Mouse (Mus musculus) adrenal gland (tissue): ENCODE measurements around the gene Cfc1.

Experiments
- intact Hi-C: fragments of 180-260 bp; cut with DNase I; formaldehyde crosslinking; loops from one replicate; pipeline ENCODE4 v1.15.1; 2025

Cfc1 gene

DNA sequence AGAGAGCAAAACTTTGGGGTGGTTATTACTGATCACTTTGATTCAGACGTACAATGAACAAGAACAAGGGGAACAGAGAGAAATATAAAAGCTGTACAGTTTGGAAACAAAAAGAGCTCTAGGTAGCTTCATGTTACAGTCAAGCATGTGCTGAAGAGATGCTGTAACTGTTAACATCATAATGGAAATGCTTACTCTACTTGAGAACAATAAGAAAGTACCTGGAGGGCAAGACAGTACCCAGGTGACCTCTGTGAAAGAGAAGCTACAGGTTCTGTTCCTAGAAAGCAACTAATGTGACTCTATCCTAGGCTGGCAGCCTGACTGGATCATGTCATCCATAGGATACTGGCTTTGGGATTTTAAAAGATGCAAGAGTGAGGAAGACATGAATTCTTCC lies 11.6 kb downstream of the Cfc1 start:
- intact Hi-C loops = no loop called here

DNA sequence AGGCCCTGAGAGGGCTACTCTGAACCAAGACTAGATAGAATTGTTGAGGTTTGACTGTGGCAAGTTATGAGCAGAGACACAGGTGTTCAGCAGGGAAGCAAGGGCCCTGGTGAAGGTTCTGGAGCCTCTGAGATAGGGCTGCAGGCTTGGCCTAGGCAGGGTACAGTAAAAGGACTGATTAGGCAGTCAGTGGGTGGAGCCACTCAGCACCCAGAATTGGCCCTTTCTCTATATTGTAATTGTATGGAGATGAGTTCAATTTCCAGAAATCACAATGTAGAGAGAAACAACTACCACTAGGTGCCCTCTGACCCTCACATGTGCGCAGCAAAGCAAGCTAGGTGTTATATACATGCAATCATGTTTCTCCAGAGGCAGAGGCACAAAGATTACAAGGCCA lies 18.2 kb downstream of the Cfc1 start:
- intact Hi-C loops = no loop called here

DNA sequence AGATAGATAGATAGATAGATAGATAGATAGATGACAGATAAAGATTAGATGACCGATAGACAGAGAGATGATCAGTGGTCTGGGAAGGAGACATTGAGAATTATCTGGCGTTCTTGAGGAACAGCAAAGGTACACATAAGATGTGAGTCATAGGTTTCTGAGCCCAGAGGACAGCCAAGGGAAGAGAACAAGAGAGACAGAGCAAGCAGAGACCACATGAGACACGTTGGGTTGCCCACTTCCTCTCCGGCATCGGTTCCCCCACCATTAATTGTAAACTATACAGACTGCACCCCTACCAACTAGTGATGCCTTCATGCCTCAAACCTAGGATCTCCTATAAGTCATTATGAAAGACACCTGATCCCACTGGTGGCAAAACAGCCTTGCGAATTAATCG lies 18.8 kb downstream of the Cfc1 start:
- intact Hi-C loops = no loop called here

DNA sequence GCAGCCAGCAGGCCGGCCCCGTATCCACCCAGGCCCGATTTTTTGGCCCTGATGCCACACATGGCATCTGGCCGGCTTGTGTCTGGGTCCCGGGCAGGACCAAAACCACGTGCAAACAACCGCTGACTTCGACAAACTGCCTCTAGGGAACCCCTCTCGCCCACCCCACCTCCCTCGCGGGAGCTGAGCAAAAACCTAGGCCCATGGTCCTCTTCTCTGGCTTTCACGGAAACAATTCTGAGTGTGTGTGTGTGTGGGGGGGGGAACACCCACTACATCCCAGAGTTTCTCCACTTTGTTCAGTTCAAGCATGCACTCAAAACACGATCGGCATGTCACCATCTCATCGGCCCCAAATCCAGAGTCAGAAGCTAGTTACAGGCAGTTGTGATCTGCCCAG lies 25.4 kb downstream of the Cfc1 start, which contains the start of gene Prss40:
Gene Prss40 (minus strand): TSS at position 101 of the 400 bp plus-strand sequence.
- intact Hi-C loops = no loop called here

DNA sequence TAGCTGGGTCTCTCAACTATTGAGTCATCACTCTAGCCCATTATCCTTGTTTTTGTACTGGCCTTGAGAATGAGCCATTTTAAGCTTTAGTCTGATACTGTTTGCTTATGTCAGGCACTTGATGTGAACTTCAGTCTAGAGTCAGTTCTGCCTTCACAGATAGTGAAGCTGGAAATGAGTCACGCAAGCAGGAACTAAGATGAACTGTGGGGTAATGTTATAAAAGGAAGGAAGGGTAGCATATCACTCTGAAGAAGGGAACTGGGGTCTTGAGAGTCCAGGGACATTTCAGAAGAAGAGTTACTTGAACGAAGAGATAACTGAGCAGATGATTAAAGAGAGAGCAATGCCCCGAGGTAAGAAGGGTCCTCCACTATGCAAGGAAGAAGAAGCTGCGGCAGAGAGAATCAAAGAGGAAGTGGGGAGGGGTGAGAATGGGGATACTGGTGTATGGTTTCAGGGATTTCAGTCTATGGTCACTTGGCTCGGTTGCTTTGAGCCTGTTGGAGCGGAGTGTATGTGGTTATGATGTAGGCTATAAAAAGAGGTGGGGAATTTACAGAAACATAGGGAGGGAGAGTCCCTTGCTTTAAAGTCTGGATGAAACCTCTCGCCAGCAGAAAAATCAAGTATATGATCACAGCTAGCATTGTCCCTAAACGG lies 29.1 kb downstream of the Cfc1 start:
- intact Hi-C loops = no loop called here

DNA sequence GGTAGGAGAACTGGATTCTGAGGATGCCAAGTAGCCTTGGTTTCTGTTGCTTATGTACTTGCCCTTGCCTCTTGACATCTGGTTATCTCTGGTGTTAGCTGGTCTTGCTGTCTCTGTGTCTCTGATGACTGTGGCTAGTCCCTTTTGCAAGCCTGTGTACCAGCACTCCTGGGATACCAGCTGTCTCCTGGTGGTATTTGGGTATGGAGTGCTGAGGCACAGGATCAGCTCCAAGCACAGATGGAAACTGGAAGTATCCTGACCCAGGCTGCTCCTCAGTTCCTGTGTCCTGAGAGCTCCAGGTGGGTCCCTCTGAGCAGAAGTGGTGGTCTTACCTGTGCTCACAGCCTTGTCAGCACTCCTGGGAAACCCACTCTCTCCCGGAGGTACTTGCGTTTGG lies 32.7 kb downstream of the Cfc1 start:
- intact Hi-C loops = no loop called here

DNA sequence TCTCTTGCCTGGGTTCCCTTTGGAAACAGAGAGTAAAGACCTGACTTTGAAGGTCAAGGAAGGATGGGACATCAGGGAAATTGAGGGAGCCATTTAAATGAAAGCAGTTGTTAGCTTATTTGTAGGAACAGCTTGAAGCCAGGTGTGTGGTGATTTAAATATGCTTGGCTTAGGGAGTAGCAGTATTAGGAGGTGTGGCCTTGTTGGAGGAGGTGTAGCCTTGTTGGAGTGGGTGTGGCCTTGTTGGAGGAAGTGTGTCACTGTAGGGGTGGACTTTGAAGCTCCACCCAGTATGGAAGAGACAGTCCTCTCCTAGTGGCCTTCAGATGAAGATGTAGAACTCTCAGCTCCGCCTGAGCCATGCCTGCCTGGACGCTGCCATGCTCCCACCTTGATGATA lies 34.4 kb downstream of the Cfc1 start:
- intact Hi-C loops = no loop called here

DNA sequence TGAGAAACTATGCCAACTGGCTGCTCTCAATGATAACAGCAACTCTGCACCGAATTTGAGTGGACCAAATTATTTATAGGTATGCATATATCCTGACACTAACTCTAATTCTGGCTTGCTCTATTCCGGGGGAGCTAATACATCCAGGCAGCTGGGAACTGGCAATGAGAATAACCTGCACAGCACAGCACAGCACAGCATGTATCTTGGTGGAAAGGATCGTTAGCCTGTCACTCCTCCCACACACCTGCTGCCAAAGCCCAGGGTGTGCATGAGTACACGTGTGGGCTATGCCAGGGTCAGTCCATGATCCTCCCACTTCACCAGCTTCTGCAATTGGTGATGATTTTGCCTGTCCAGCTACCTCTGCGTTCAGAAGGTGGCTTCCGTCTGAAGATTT lies 36.0 kb downstream of the Cfc1 start:
- intact Hi-C loops = no loop called here

DNA sequence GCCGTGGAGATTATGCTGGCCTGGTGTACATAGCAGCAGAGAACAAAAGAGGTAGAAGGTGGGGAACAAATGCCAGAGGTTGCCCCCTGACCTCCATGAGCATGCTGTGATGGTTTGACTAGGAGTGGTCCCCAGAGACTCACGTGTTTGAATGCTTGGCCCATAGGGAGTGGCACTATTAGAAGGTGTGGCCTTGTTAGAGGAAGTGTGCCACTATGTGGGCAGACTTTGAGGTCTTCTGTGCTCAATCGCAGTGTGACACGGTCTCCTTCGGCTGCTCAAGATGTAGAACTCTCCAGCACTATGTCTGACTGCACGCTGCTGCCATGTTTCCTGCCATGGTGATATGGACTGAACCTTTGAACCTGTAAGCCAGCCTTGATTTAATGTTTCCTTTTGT lies 37.8 kb downstream of the Cfc1 start:
- intact Hi-C loops = no loop called here

DNA sequence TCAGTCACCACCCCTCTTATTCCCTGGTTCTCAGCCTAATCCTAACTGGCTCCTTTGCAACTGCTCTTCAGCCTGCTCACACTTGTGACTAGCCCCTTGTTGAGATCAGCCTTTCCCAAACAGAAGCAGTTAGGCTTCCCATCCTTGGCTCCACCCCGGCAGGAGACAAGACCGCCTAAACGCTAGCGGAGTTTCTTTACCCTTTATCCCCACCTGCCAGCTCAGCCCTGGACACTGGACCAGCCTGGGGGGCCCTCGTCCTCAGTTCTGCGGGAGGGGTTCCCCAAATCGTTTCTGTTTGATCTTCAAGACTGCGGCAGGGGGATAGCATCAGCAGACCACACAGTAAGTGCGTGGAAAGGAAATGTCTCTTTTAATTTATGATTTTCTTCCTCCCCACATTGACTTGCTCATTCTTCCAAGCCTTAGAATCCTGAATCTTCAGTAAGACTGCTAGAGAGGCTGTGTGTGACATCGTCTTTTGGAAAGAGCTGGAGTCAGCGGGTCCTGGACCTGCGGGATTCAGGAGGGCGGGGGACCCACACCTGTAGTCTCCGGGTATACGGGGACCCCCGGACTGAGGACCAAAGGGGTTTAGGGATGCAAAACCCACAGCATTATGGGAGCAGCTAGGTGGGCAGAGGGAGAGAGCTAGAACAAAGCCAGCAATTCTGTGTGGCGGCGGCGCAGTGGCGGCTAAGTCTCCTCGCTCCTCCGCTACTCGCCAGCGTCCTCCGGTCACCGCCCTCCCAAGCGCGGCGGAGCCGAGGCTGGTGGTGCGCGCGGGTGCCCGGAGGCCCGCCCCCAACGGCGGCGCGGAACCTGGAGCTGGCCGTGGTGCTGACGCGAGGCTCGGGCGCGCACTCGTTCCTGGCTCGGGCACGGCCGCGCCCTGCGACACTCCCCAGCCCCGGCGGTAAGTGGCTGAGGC lies 43.7 kb downstream of the Cfc1 start, which contains the start of gene Amer3:
Gene Amer3 (plus strand): TSS at position 807 of the 931 bp plus-strand sequence.
- intact Hi-C loops = no loop called here

DNA sequence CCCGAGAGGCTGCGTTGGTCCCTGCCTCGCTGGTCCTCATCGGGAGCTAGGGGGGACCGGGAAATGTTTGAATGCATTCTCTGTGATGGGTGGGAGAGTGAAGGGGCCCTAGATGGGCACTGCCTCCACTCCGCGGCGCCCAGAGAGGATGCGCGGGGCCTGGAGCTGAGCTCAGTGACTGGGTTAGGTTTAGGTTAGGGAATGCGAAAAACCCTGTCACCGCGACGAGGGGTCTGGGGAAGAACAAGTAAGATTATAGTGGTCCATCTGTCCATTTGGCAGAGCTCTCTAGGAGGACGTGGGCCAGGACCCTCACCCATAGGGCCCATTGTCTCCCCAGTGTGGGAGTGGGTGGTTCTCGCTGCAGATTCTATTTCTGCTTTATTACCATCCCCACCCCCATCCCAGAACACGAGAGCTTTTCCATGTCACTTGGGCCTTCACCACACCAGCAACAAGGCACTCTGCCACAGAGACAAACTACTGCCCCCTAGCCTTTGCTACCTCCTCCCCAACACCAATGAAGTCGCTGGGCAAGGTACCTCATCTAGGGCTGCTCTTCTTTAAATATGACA lies 44.4 kb downstream of the Cfc1 start:
- intact Hi-C loops = no loop called here

DNA sequence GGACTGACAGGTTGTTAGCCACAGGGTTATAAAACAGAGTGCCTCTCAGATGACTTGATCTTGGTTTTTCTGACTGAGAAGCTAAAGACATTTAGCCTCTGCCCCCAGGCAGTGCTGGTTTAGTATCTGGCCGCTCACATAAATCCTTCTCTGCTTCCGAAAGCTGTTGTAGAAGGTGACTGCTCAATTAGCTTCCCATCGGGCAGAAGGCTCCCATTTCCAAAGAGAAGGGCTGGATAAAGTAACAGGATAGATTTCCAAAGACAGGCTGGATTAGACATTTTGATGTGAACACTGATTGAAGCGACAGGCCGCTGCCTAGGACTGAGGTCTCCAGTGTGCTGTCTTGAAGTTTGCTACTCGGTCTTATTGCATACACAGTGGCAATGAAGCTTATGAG lies 46.8 kb downstream of the Cfc1 start:
- intact Hi-C loops = no loop called here

DNA sequence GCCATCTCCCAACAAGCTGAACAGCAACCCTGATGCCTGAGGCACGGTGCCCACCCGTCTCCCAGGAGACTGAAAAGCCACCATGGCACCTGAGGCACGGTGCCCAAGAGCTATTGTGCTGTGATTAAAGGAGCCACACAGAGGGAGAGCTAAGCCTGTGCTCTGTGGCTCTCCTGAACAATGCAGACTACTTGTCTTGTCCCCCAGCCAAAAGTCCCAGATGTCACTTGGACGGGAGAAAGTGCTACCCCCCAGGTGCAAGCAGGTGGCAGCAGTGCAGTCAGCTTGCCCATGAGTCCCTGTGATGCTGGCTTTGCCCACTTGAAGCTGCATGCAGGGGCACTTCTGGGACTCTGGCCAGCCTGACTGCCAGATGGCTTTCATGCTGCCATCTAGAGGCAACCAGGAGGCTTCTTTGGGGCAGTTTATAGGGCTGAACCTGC lies 48.4 kb downstream of the Cfc1 start:
- intact Hi-C loops = no loop called here

DNA sequence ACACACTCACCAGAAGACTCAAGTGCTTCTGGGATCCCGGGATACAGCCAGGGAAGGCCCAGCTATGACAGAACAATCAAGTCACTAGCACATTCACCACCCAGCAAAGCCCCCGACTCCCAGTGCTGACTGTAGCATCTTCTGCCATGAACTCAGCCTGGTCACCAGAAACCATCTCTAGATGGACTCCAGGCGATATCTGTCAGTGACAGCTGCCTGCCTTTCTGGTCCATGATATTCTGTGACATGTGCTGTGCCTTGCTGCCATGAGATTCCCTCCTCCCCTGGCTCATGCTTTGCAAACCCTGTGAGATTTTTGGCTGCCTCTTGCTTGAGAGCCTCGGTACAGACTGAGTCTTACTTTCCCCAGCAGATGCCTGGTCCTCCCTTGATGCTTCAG lies 49.3 kb downstream of the Cfc1 start:
- intact Hi-C loops = no loop called here

DNA sequence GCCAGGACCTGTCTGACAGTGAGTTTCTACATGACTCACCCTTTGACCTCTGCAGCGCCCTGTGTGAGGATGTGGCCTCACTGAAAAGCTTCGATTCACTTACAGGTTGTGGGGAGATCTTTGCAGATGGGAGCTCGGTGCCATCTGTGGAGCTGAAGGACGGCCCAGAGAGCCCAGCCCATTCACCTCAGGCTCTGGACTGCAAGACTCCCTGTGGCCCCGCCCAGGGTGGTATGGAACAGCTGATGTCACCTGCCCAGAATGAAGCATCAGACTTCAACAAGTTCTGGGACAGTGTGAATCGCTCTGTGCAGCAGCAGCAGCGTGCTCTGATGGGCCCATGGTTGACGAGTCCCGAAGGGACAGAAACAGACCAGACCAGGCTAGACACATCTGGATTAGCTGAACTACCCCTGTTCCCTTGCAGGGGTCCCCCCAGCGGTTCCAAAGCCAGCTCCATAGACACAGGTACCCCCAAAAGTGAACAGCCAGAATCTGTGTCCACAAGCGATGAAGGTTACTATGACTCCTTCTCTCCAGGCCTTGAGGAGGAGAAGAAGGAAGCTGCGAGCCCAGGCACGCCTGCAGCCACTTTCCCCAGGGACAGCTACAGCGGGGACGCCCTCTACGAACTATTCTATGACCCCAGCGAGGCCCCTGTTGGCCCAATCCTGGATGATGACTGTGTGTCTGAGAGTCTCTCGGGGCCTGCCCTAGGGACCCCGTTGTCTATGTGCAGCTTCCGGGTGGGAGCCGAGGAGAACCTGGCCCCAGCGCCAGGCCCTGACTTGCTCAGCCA lies 52.0 kb downstream of the Cfc1 start:
- intact Hi-C loops = no loop called here
